Mouse (Mus musculus) heart, adult 2 months (tissue): ENCODE measurements around the gene Bfsp2. TPM values are rescaled to one million over a fixed set of nuclear protein-coding genes. Genes with fewer than 3 reads are reported as not detected.

Source experiments
- DNase-seq, 2 experiments: peaks; one replicate each; pipeline ENCODE4 v3.0.0; 2021
- H3K27ac ChIP-seq: fragments of 200-600 bp; 2 replicates; pipeline ENCODE4 v1.8.1; 2022
- H3K27me3 ChIP-seq: fragments of 200-500 bp; 2 replicates; pipeline ENCODE4 v1.6.1; 2012; ENCODE audit warnings: mild to moderate bottlenecking, low read length, inconsistent platforms, mixed read lengths; ENCODE audit not compliant: control insufficient read depth, insufficient read depth
- H3K36me3 ChIP-seq: fragments of 200-500 bp; 2 replicates; pipeline ENCODE4 v1.6.1; 2012; ENCODE audit warnings: low read length, inconsistent platforms; ENCODE audit not compliant: control insufficient read depth, insufficient read depth
- H3K4me1 ChIP-seq: fragments of 200-500 bp; 2 replicates; pipeline ENCODE4 v1.6.1; 2011; ENCODE audit warnings: low read length; ENCODE audit not compliant: control insufficient read depth, insufficient read depth
- H3K4me3 ChIP-seq: fragments of 200-600 bp; 2 replicates; pipeline ENCODE4 v1.8.1; 2022
- H3K79me2 ChIP-seq: fragments of 200-500 bp; replicated peaks from 2 replicates; pipeline ENCODE4 v1.6.1; 2012; ENCODE audit warnings: mild to moderate bottlenecking, inconsistent platforms, low read length, moderate library complexity, mixed read lengths; ENCODE audit not compliant: control insufficient read depth, insufficient read depth
- H3K9ac ChIP-seq: fragments of 200-500 bp; 2 replicates; pipeline ENCODE4 v1.6.1; 2012; ENCODE audit warnings: low read depth, mild to moderate bottlenecking, control low read depth, inconsistent platforms, low read length, mixed read lengths
- CTCF ChIP-seq: fragments of 200-600 bp; IDR thresholded peaks from 2 replicates; pipeline ENCODE4 v1.8.1; 2022; ENCODE audit warnings: antibody characterized with exemption, mild to moderate bottlenecking, moderate library complexity
- EP300 ChIP-seq: fragments of 200-500 bp; IDR thresholded peaks from 2 replicates; pipeline ENCODE4 v1.6.1; 2011; ENCODE audit warnings: low read depth, low read length, control low read depth; ENCODE audit not compliant: insufficient read depth
- POLR2A ChIP-seq: fragments of 200-500 bp; IDR thresholded peaks from 2 replicates; pipeline ENCODE4 v1.6.1; 2011; ENCODE audit warnings: mild to moderate bottlenecking, low read depth, low read length, control low read depth; ENCODE audit not compliant: insufficient read depth
- WGBS: fragments of 180-500 bp; shearing (Covaris S2); methylation state at CpG from one replicate; pipeline ENCODE4 v1.1.7; 2018; 5-methylcytosine and 5-hydroxymethylcytosine counted together
- intact Hi-C: fragments of 180-260 bp; cut with DNase I; formaldehyde crosslinking; loops from one replicate; pipeline ENCODE4 v1.15.1; 2025
- polyA plus RNA-seq: library from polyadenylated mRNA; depleted of rRNA; stranded (reverse); fragments of >200 nt; gene quantifications from 2 replicates; pipeline ENCODE4 v1.2.3, GENCODE M21; 2012
- total RNA-seq, 2 experiments: library from RNA; stranded (reverse); gene quantifications; 2 replicates each; pipeline ENCODE4 v1.2.3; 2021

Bfsp2 gene
- total and polyA plus RNA-seq, 3 experiments: 0.31 to 0.99 (median 0.52) TPM

DNA sequence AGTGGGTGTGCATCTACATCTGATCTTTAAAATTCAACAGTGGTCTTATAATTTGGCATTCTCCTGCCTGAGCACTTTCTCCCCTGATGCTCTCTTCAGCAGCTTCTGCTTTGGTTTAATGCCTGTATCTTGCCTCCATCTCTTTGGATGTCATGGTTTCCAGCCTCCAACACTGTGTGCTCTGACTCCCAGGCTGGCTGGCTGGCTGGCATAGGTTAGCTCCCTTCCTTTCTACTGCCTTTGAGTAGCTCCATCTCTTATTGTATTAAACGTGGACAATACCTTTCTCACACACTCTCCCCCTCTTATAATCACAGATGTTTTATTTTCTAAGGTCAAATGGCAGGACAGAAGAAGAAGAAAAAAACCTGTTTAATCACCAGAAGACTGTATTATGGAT lies 14.9 kb downstream of the Bfsp2 start:
- no peak for DNase-seq
- Histone ChIP-seq H3K9ac (no peak overlapping the region), H3K79me2 (no peaks in the 10 kb centered on the region), H3K27me3 (no peaks in the 10 kb centered on the region), H3K36me3 (no peaks in the 10 kb centered on the region), H3K27ac (no peak overlapping the region), H3K4me3 (no peak overlapping the region), H3K4me1 (no peaks in the 10 kb centered on the region)
- TF ChIP-seq CTCF: no peak
- no peak for TF ChIP-seq POLR2A
- TF ChIP-seq EP300: no peak
- WGBS: 32% methylated on average over 1 of the region's 1 CpGs
- intact Hi-C loops: no loop called here

GRCm38 (mm10) chr9:103463833-103464232 lies 16.4 kb downstream of the Bfsp2 start:
- no peaks in the 10 kb centered on the region for H3K79me2 ChIP-seq
- H3K36me3 ChIP-seq: no peaks in the 10 kb centered on the region
- H3K4me1 ChIP-seq: no peaks in the 10 kb centered on the region
- no peak overlapping the region for H3K27ac ChIP-seq
- H3K9ac ChIP-seq: no peak overlapping the region
- WGBS: 61% methylated on average over 6 of the region's 6 CpGs
- no peak overlapping the region for H3K4me3 ChIP-seq
- H3K27me3 ChIP-seq: no peaks in the 10 kb centered on the region
- TF ChIP-seq POLR2A (no peak), EP300 (no peak), CTCF (no peak)
- DNase-seq: no peak
- intact Hi-C loops: no loop called here

GRCm38 (mm10) chr9:103459839-103460238 lies 20.4 kb downstream of the Bfsp2 start:
- Histone ChIP-seq H3K36me3 (no peaks in the 10 kb centered on the region), H3K4me3 (no peak overlapping the region), H3K27me3 (no peaks in the 10 kb centered on the region), H3K79me2 (no peaks in the 10 kb centered on the region), H3K9ac (no peak overlapping the region), H3K27ac (no peak overlapping the region), H3K4me1 (no peaks in the 10 kb centered on the region)
- DNase-seq: no peak
- intact Hi-C loops: no loop called here
- 70% methylated on average over 2 of the region's 2 CpGs for WGBS
- TF ChIP-seq POLR2A (no peak), CTCF (no peak), EP300 (no peak)

- no peak overlapping the region for H3K27ac ChIP-seq
- H3K9ac ChIP-seq: no peak overlapping the region
- H3K4me1 ChIP-seq: no peaks in the 10 kb centered on the region
- H3K79me2 ChIP-seq: no peaks in the 10 kb centered on the region
- H3K27me3 ChIP-seq: no peaks in the 10 kb centered on the region
- DNase-seq: no peak
- no peaks in the 10 kb centered on the region for H3K36me3 ChIP-seq
- WGBS: 100% methylated on average over 1 of the region's 1 CpGs
- intact Hi-C loops: no loop called here
- no peak overlapping the region for H3K4me3 ChIP-seq
- no peak for TF ChIP-seq EP300
- TF ChIP-seq POLR2A: no peak
- no peak for TF ChIP-seq CTCF
Observed at GRCm38 (mm10) chr9:103459307-103459706, 20.9 kb downstream of the Bfsp2 start.

- H3K27ac ChIP-seq: no peak overlapping the region
- no peaks in the 10 kb centered on the region for H3K4me1 ChIP-seq
- no peaks in the 10 kb centered on the region for H3K27me3 ChIP-seq
- H3K4me3 ChIP-seq: no peak overlapping the region
- H3K9ac ChIP-seq: no peak overlapping the region
- intact Hi-C loops: no loop called here
- DNase-seq: no peak
- WGBS: 56% methylated on average over 6 of the region's 6 CpGs
- H3K79me2 ChIP-seq: no peaks in the 10 kb centered on the region
- TF ChIP-seq CTCF: no peak
- no peak for TF ChIP-seq POLR2A
- TF ChIP-seq EP300: no peak
- no peaks in the 10 kb centered on the region for H3K36me3 ChIP-seq
Observed at GRCm38 (mm10) chr9:103449651-103450050, 30.6 kb downstream of the Bfsp2 start.

DNA sequence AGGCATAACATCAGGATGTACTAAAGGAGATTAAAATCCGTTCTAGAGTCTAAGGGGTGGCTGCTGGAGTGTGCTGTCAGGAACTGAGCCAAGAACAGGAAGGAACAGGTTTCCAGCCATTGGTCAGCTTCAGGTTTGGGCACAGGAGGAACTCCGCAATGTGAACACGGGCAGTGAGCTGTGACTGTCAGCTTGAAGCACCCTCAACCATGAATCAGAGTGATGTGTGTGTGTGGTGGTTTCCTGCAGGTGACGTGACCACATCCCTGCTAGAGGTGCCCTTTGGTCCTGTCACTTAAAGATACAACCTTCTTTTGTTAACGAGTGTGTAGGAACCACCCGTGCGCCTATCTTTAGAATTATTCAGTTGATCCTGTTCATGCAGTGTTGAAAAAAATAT lies 31.1 kb downstream of the Bfsp2 start:
- TF ChIP-seq CTCF: no peak
- no peak for TF ChIP-seq EP300
- TF ChIP-seq POLR2A: no peak
- WGBS: 42% methylated on average over 7 of the region's 7 CpGs
- Histone ChIP-seq H3K4me1 (no peaks in the 10 kb centered on the region), H3K27ac (no peak overlapping the region), H3K27me3 (no peaks in the 10 kb centered on the region), H3K36me3 (no peaks in the 10 kb centered on the region), H3K4me3 (no peak overlapping the region), H3K79me2 (no peaks in the 10 kb centered on the region), H3K9ac (no peak overlapping the region)
- intact Hi-C loops: no loop called here
- DNase-seq: peak in 1 of 2 experiments; percentile 49
